Mouse (Mus musculus) kidney, postnatal 36 days (tissue): ENCODE data around the gene Cd93.

Experiments
- DNase-seq, 2 experiments: peaks; one replicate each; pipeline ENCODE4 v3.0.0; 2021 to 2022; ENCODE audit warnings: mixed read lengths in 2 of 2

Gene Cd93

DNA sequence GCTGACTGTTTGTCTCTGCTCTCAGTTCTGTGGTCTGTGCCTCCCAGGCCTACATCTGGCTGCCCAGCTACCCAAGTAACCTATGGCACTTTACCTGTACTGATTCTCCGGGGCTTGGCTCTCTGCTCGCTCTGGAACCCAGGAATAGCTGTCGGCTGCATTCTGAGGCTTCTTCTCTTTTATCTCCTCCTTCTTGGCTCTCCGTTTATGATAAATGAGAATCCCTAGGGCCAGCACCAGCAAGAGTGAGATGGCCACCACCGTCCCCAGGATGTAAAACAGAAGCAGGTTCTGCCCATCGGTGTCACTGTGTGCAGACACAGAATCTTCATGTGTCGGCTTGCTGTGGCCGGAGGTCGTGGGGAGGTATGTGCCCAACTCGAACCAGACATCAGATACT lies 1.9 kb downstream of the Cd93 start:
- DNase-seq: peak in 1 of 2 experiments; percentile 9

DNA sequence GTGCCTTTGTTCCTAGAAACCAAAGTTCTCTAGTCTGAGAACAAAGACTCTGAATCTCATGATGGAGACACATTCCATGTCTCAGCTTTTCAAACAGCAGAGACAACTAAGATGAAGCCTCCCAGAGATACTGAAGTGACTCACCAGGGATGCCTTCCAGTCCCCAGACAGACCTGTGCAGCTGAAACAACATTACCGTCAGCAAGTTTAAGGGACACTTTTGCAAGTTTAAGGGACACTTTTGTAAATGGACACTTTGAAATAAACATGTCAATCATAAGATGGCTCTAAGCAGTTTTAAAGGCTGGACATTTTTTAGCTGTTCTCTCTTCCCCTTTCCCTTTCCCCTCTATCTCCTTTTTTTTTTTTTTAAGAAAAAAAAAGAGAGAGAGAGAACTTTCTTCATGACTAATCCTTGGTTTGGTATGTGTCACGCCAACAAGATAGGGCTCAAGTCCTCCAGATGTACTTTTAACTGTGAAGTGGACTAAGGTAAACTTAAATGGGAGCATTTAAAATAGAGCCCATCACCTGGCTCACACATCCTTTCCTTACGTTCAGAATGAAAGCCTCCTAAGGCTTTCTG lies 3.6 kb downstream of the Cd93 start:
- DNase-seq: no peak

DNA sequence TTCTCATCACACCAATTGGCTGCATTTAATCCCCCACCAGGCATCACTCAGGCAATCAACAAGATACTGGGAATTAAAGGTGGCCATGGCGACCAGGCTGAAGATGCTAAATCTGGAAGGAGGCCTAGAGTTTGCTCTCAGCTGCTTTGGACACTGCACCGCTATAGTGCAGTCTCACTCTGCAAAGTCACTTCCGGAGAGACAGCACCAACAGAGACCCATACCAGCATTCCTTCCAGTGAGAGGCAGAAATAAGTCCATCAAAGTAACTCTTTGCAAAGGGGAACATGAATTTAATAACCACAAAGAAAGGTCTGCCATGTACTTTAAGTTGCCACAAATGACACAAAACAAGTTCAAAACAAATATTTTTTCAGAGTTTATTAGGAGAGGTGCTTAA lies 7.1 kb downstream of the Cd93 start:
- DNase-seq: no peak

DNA sequence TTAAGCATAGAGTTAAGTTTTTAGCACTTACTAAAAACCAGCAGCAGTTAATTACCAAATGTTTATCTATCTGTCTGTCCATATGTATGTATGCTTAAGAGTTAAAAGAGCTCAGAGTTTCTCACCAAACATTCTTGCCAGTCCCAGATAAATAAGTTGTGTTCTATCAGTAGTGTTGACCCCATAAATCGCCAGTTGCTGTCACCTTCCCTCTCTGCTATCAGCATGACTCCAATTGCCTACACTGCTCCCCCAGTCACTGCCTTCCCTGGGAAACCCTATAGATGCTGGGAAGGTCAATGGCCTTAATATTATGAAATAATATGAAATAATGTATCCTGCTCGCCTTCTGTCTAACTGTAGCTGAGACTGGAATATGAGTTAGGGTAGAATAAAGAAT lies 11.0 kb downstream of the Cd93 start:
- no peak for DNase-seq

DNA sequence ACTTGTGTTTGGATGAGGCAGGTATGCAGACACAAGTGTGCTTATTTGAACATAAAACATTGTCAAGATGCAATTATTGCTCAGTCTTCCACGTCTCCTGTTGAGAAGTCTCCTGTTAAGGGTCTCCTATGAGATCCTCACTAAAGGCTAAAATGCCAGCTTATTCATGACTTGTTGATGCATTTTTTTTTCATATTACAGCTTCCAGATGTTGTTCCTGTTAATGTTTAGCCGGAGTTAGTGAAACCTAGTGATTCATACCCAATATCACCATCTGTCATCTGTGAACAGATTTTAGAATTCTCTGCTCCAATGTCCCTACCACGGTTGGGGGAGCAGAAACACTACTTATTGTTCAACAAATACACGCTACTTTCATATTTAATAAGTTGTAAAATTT lies 12.4 kb downstream of the Cd93 start:
- no peak for DNase-seq

DNA sequence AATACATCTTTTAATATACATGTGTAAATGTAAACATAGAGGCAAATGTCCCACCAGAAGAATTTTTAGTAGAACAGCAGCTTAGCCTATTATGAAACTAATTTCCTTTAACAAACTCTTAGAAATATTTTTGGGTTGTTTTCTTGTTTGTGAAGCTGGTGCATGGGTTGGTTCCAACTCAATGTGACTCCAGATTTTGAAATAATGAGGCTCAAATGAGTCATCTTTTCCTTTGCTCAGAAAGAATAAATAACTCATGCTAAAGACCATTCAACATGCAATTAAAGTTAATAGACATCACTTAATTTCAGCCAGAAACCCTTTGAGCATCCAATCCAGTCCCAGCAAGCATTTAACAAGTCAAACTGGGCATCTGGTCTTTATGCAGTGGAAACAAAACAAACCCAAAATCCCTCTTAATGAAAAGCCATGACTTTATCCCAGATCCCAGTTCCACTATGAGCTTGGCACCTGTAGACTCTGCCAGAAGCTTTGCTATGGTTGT lies 14.3 kb downstream of the Cd93 start:
- peak in 1 of 2 experiments; percentile 23 for DNase-seq

DNA sequence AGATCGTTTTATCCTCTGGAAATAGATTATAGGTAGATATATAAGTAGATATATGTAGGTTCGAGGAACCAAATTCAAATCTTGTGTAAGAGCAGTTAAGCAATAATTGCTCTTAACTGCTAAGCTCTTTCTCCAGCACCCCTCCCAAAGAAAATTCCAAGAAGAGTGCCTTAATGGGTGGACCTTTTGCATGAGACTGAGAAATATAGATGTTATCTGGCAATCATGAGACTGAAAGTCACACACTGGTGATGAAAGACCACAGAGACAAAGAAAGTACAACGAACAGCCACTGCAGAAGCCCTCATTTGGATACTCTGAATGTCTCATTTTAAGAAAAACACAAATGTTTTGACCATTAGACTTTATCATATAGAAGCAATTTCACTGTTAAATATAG lies 14.8 kb downstream of the Cd93 start:
- DNase-seq: no peak

DNA sequence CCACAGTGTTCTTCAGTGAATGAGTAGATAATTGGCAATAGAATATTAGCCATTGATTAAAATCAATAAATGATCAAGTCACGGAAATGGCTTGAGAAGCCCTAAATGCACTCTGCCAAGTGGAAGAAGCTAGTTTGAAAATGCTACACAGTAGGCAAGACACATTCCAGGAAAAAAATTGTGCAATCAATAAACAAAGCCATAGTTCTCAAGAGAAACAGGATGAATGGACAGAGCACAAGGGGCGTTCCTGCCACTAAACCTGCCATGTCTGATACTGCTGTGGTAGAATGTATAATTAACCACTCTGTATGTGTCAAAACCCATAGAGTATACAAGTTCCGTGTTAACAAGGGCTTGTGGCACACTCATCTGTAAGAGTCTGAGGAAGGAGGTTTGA lies 15.8 kb downstream of the Cd93 start:
- no peak for DNase-seq

DNA sequence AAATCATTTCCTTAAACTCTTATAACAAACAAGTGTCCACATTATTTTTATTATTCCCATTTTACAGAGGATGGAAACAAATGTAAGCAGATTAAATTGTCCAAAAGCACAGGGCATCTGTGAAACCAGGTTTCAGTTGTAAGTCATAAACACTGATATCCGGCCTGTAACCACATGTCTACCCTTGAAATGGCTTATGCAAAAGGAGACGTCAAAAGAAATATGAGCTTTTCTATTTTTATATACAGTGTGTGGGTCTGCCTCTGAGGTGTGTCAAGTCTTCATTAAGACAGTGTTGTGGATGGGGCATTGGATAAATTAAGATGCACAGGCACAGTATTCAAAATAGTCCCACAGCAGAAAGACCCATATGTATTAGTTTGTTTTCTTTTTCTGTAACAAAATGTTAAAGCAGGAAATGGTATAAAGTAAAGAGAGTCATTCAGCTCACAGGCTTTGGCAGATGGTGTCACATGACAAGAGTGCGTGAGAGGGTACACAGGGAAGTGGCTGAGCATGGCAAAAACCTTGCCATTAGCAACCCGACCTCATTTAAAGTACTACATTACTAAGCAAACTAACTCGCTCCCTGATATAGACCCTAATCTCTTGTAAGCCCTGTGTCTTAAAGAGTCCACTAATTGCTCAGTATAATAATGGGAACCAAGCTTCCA lies 17.5 kb downstream of the Cd93 start:
- DNase-seq: no peak

DNA sequence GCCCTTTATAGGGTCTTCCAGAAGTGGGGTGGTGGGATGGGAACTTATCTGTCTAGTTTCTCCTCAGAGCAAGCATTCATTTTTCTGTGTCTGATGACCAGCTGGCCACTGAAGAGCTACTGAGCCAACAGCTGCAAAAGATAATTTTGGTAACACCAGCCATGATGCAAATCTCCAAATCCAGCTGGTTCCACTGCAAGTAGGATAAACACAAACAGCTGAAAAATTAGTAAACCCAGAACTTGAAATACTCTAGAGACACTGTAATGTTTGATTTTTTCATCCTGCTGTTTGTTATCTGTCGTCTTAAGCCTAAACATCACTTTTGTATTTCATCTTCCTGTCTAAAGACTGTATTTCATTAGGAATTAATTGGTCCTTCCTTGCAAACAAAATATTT lies 21.7 kb downstream of the Cd93 start:
- DNase-seq: no peak

DNA sequence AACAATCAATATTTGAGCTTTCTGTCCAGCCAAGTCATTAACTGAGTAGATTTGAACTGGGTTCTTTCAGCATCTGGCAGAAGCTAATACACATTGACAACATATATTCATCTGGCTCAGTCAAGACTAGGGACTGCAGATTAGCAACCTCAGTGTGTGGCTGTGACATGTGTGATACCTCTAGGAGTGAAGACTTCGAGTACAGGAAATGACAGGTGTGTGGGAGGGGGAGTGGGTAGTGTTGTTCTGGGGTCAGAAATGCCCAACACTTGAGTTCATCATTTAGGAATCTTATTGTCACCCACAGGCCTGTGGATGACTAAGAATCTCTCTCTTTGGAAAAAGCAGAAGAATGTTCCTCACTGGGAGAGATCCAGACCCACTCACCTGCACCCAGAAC lies 22.3 kb downstream of the Cd93 start:
- DNase-seq: no peak

DNA sequence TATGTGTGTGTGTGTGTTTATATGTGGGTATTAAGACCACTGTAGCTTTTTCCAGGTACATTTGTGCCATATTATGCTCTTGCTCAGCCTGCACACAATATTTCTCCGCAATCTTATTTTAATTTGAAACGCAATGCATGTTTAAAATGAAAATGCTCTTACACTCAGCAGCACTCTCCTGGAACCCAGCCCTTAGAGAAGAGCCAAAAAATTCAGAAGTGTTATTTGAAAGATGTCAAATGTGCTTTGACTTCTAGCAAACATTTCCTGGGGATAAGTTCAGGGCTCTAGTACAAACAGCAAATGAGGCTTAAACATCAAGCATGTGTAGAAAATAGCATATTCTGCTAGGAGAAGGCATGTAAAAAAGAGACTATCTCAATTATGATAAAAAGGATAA lies 23.6 kb downstream of the Cd93 start:
- no peak for DNase-seq

DNA sequence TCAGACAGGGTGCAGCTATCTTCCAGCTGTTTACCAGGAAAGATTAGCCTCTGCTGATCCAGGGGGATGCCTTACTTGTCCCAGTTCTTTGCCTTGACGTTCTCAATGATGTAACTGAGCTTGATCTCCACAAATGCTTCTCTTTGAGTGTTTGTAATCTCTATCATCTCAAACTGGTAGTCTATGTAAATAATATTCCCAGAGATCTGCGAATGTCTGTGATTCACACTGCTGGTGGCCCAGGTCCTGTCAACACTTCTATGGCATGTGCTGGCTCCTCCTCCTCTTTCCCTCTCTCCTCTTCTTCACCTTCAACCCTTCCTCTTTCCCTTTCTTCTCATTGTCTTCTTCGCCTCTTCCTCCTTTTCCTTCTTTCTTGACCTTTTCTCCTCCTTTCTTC lies 24.2 kb downstream of the Cd93 start:
- no peak for DNase-seq

DNA sequence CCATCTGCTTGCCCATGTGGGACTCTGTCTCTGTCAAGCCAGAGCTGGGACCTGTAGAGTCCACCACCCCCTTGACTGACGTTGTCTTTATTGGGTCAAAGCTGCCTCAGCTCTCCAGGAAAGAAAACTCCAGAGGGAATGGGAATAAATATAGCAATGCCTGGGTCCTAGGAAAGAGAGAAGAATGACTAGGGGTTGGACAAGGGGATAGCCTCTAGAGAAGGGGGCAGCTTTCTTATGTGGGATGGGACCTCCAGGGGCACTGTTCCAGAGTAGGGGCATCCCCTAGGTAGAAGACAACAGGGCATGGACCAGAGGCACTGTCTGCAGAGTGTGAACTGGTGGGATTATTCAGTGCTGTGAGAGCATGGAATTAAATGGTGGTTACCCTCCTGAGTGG lies 33.5 kb downstream of the Cd93 start:
- DNase-seq: no peak

DNA sequence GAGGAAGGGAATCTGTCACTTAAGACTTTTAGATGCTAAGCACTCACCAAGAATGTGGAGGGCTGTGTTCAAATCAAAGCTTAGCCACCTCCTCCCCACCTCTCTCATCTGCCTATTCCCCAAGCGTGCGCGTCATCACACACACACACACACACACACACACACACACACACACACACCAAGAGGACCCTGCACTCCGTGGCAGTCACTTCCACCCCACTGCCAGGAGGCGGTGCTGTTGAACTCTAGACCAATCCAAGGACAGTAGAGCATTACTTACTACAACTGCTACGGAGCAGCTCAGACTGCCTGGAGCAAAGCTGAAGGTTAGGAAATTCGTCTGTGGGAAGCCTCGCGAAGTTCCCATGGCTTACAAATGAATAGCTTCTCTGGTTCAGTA lies 34.2 kb downstream of the Cd93 start:
- peak; percentile 88 for DNase-seq

DNA sequence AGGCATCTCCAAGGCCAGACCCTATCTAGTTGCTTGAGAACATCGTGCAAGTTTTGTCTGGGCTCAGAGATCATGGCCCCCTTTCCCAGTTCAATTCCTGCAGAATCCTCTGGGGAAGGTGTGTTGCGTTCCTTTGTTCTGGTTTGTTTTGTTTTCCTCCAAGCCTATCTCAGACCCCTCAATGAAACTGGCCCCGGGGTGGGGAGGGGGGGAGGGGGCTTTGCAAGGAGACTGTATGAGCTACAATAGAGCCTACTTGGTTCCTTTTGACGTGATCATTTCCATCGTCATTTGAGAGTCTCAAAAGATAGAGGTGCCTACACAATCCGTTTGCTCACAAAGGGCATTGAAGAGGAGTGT lies 34.6 kb downstream of the Cd93 start:
- DNase-seq: no peak

DNA sequence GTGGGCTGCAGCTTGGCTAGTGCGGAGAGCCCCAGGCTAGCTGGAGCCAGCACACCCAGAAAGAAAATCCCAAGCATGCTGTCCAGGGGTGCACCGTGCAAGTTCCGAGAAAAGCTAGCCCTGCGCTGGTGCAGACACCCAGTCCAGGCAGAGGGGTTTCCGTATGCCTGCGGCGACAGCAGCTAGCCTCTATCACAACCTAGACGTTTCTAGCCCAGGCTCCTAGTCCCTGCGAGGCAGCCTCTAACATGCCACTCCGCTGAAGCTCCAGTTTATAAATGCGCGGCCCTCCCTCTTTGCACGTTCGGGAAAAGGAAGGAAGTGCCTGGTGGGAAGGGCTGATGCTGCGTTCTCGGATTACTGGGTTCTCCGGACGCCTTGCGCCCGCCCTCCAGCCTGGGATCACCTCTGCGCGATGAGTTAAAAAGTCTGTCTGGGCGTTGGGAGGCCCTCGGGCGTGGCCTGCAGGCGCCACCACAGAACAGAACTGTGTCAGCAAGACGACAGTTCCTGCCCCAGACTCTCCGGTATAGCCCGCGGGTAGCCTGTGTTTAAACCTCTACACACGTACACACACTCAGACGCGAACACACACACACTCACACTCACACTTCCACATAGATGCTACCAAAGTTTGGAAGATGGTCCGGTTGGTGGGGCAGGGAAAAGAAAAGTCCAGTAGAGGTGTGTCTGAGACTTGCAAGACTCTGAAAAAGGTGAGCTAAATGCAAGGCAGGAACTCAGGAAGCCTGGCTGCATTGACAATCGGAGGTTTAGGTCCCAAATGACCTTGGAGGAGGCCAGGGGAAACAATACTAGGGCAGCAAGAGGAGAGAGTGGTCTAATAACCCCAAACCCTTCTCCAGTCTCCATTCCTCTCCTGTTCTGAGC lies 35.2 kb downstream of the Cd93 start, which contains the start of gene Thbd:
Gene Thbd (minus strand): TSS at position 319 of the 891 bp plus-strand sequence.
- DNase-seq: peak; percentile 82 to 90

DNA sequence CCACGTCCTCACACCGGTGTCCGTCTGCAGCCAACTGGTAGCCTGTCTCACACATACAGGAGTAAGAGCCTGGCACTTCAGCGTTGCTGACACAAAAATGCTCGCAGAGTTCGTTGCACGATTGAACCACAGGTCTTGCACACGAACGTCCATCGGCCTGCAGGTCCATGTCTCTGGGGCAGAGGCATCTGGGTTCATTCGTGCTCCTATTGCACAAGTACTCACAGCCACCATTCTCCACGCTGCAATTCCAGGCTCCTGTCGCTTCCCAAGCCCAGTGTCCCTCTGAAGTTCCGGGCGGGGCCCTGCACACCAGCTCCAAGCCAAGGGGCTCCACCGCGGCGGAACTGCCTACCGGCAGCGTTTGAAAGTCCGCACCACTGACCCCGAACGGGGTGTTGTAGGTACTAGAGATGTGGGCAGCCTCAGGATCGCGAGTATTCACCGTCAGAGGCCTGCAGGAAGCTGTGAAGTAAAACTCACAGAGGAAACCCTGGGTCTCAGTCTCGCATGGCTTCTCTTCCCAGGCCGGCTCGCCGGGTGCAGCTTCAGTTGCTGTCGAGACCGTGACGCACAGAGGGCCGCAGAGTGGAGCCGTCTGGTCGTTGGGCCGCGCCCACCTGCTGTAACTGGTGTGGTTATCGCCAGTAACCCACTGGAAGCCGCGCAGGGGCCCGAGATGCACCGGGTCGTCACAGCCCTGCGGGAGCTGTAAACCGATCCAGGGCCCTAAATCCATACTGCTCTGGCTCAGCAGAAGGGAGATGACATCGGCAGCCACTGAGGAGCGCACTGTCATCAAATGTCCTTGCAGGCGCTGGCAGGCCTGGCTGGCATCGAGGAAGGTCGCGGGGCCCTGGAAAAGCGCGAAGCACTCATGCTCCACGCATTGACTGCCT lies 36.1 kb downstream of the Cd93 start:
- DNase-seq: peak; percentile 35 to 62

DNA sequence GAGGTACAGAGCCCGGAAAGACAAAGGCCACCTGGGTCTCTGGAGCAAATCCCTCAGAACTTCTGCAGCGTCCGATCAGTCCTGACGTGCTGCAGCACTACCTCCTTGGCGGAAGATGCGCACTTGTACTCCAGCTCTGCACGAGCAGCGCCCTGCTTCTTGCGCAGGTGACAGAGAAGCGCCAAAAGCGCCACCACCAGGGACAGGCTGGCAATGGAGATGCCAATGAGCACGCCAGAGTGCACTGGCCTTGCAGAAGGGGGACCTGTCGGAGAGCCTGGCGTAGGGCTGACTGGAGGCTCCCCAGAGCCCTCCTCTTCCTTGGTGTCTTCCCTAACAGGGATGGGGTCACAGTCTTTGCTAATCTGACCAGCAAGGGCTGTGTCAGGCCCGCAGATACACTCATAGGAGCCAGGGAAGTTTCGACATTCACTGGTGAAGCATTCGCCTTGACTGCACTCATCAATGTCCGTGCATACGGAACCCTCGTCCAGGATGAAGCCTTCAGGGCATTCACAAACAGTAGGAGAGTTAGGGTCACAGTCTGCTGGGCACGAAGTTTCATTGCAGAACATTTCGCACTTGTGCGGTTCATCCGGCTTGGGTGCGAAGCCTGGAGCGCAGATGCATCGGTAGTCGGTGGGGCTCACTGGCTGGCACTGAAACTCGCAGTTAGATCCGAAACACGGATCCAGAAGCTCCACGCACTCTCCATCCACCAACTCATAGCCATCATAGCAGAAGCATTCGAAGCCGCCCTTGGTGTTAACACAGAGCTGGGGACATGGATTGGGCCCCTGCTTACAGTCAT lies 37.0 kb downstream of the Cd93 start:
- peak; percentile 51 to 69 for DNase-seq

DNA sequence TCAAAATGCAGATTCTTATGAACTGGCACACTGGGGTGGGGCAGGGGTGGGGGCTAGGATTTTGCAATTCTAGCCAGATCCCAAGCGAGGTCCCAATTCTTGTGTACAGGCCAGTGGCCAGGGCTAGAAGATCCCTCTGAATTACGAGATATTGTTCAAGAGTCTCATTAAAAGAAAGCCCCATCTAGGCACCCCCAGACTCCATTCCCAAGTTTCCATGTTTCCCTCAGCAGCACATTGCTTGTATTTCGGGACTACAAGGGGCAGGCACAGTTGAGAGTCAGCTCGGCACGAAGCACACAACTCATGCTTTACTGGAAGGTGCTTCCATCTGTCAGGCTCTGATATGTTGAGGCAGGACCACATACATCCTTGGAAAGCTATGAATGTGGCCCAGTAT lies 38.5 kb downstream of the Cd93 start:
- DNase-seq: no peak

DNA sequence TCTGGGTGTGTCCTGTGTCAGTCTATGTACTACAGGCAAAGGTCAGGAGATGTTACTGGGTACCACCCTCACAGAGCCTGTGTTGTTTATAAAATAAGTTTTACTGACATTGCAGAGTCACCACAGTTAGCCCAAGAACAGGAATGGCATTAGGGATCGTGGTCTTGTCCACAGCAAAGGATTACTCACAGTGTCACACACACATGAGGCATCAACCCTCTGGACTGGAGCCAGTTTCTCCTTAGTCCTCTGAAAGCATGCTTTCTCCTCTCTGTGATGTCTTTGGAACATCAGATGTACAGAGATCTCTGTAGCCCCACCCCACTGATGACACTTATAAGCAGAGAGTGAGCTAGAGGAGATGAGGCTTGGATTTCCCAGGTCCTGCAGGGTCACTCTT lies 41.1 kb downstream of the Cd93 start:
- DNase-seq: no peak
